16 mouse cellular contexts compared by ENCODE assay signal in genomic region chr10:123456800-123457199, GRCm38 (mm10).
A peak's percentile ranks its signal among the peaks of the same experiment; 100 is the strongest.
DNase-seq lines count a peak whose midpoint lies in the region; ATAC-seq and TF ChIP-seq lines count a peak whose summit lies in the region.
"Had no signal": no experiment of that assay in that cellular context is flagged by ENCODE, and none has a peak within 500 bp of the region (broad histone marks: within the 10 kb centered on the region; RNA-seq: fewer than 3 reads in every experiment).

No protein-coding gene starts in this region.

- WGBS in heart, postnatal 0 days, result 78% methylated on average over 1 of the region's 1 CpGs
- WGBS in heart, embryonic 10.5 days, result 76% methylated on average over 1 of the region's 1 CpGs
- WGBS in liver, postnatal 0 days (ENCODE audit: insufficient replicate concordance), result 73% methylated on average over 1 of the region's 1 CpGs
- WGBS in liver, embryonic 12.5 days (ENCODE audit: insufficient replicate concordance), result 63% methylated on average over 1 of the region's 1 CpGs
- WGBS in heart, embryonic 11.5 days (ENCODE audit: insufficient replicate concordance), result 73% methylated on average over 1 of the region's 1 CpGs

- no peaks in the 10 kb centered on the region for H3K36me3 ChIP-seq in heart, postnatal 0 days (replicated peaks; ENCODE audit: control insufficient read depth, insufficient read depth, low read length)
- H3K36me3 ChIP-seq in heart, embryonic 10.5 days, result no peaks in the 10 kb centered on the region
- H3K36me3 ChIP-seq in liver, postnatal 0 days (replicated peaks; ENCODE audit: insufficient read depth, low read length), result no peaks in the 10 kb centered on the region
- no peaks in the 10 kb centered on the region for H3K36me3 ChIP-seq in liver, embryonic 12.5 days
- H3K36me3 ChIP-seq in heart, embryonic 11.5 days (ENCODE audit: control insufficient read depth, insufficient read depth, low read length), result no peaks in the 10 kb centered on the region
- H3K36me3 ChIP-seq: heart, embryonic 12.5 days; hindbrain, embryonic 15.5 days; kidney, embryonic 15.5 days; neural tube, embryonic 15.5 days had no signal

- no peak overlapping the region for H3K4me2 ChIP-seq in heart, postnatal 0 days (ENCODE audit: low read depth, low read length)
- no peak overlapping the region for H3K4me2 ChIP-seq in liver, postnatal 0 days (ENCODE audit: low read depth, low read length)
- H3K4me2 ChIP-seq in liver, embryonic 12.5 days, result no peak overlapping the region
- H3K4me2 ChIP-seq in heart, embryonic 11.5 days, result no peak overlapping the region
- H3K4me2 ChIP-seq: heart, embryonic 12.5 days; hindbrain, embryonic 15.5 days; kidney, embryonic 15.5 days; neural tube, embryonic 15.5 days had no signal

- H3K9ac ChIP-seq in heart, postnatal 0 days (replicated peaks; ENCODE audit: low read depth, low read length), result no peak overlapping the region
- H3K9ac ChIP-seq in liver, postnatal 0 days (replicated peaks), result no peak overlapping the region
- no peak overlapping the region for H3K9ac ChIP-seq in liver, embryonic 12.5 days
- no peak overlapping the region for H3K9ac ChIP-seq in heart, embryonic 11.5 days (ENCODE audit: low read depth, low read length)
- H3K9ac ChIP-seq: heart, embryonic 12.5 days; hindbrain, embryonic 15.5 days; kidney, embryonic 15.5 days; neural tube, embryonic 15.5 days had no signal

- no peak for ATAC-seq in heart, postnatal 0 days (ENCODE audit: insufficient read depth, low read depth)
- ATAC-seq in liver, postnatal 0 days, result no peak
- ATAC-seq in liver, embryonic 12.5 days, result no peak
- ATAC-seq in heart, embryonic 11.5 days (replicated peaks; ENCODE audit: insufficient number of reproducible peaks, low FRiP score, low TSS enrichment), result no peak
- ATAC-seq: midbrain, embryonic 16.5 days had no signal

- no peak overlapping the region for H3K4me3 ChIP-seq in heart, postnatal 0 days (ENCODE audit: low read depth, low read length)
- H3K4me3 ChIP-seq in heart, embryonic 10.5 days, result no peak overlapping the region
- no peak overlapping the region for H3K4me3 ChIP-seq in liver, postnatal 0 days (ENCODE audit: low read depth, low read length)
- H3K4me3 ChIP-seq in liver, embryonic 12.5 days, result no peak overlapping the region
- no peak overlapping the region for H3K4me3 ChIP-seq in heart, embryonic 11.5 days (ENCODE audit: low read depth, low read length)
- H3K4me3 ChIP-seq: heart, embryonic 12.5 days; hindbrain, embryonic 15.5 days; kidney, embryonic 15.5 days; neural tube, embryonic 15.5 days had no signal

- DNase-seq in heart, postnatal 0 days (ENCODE audit: low spot score), result peak; percentile 39
- no peak for DNase-seq in heart, embryonic 10.5 days (ENCODE audit: low spot score)
- DNase-seq in liver, postnatal 0 days, result no peak
- DNase-seq in NIH3T3 (ENCODE audit: low read depth), result peak; percentile 7
- peak; percentile 18 for DNase-seq in retina, postnatal 1 day
- DNase-seq: adrenal gland, postnatal 14 days; cerebellum, adult 11-12 months; lung, postnatal 10 days; right cerebral cortex, postnatal 14 days had no signal

- H3K9me3 ChIP-seq in heart, postnatal 0 days (replicated peaks; ENCODE audit: control insufficient read depth, low read length), result no peaks in the 10 kb centered on the region
- H3K9me3 ChIP-seq in heart, embryonic 10.5 days, result no peaks in the 10 kb centered on the region
- no peaks in the 10 kb centered on the region for H3K9me3 ChIP-seq in liver, postnatal 0 days (ENCODE audit: low read length)
- H3K9me3 ChIP-seq in liver, embryonic 12.5 days (replicated peaks), result no peaks in the 10 kb centered on the region
- H3K9me3 ChIP-seq in heart, embryonic 11.5 days (replicated peaks; ENCODE audit: control insufficient read depth, low read length), result no peaks in the 10 kb centered on the region
- H3K9me3 ChIP-seq: heart, embryonic 12.5 days; hindbrain, embryonic 15.5 days; kidney, embryonic 15.5 days; neural tube, embryonic 15.5 days had no signal

- TF ChIP-seq CTCF in heart, postnatal 0 days (IDR thresholded peaks at IDR 0.05; ENCODE audit: low read depth), result peak; percentile 60
- peak; percentile 37 for TF ChIP-seq CTCF in liver, postnatal 0 days (IDR thresholded peaks at IDR 0.05; ENCODE audit: low read depth)

- no peaks in the 10 kb centered on the region for H3K4me1 ChIP-seq in heart, postnatal 0 days (ENCODE audit: control insufficient read depth, insufficient read depth)
- no peaks in the 10 kb centered on the region for H3K4me1 ChIP-seq in heart, embryonic 10.5 days
- H3K4me1 ChIP-seq in liver, postnatal 0 days (ENCODE audit: insufficient read depth), result no peaks in the 10 kb centered on the region
- no peaks in the 10 kb centered on the region for H3K4me1 ChIP-seq in liver, embryonic 12.5 days
- H3K4me1 ChIP-seq in heart, embryonic 11.5 days (ENCODE audit: control insufficient read depth, insufficient read depth, low read length), result no peaks in the 10 kb centered on the region
- H3K4me1 ChIP-seq: heart, embryonic 12.5 days; hindbrain, embryonic 15.5 days; kidney, embryonic 15.5 days; neural tube, embryonic 15.5 days had no signal

- no peak for TF ChIP-seq EP300 in heart, postnatal 0 days (IDR thresholded peaks at IDR 0.05; ENCODE audit: low read depth)
- TF ChIP-seq EP300 in liver, postnatal 0 days (IDR thresholded peaks at IDR 0.05; ENCODE audit: low read depth), result no peak

- H3K27ac ChIP-seq in heart, postnatal 0 days (ENCODE audit: low read depth), result no peak overlapping the region
- H3K27ac ChIP-seq in heart, embryonic 10.5 days, result no peak overlapping the region
- H3K27ac ChIP-seq in liver, postnatal 0 days (ENCODE audit: low read depth), result no peak overlapping the region
- no peak overlapping the region for H3K27ac ChIP-seq in liver, embryonic 12.5 days
- no peak overlapping the region for H3K27ac ChIP-seq in heart, embryonic 11.5 days (ENCODE audit: low read depth, low read length)
- H3K27ac ChIP-seq: hindbrain, embryonic 15.5 days; kidney, embryonic 15.5 days; neural tube, embryonic 15.5 days had no signal

- no peaks in the 10 kb centered on the region for H3K27me3 ChIP-seq in heart, postnatal 0 days (ENCODE audit: control insufficient read depth, insufficient read depth, low read length)
- no peaks in the 10 kb centered on the region for H3K27me3 ChIP-seq in heart, embryonic 10.5 days (ENCODE audit: insufficient read depth, poor library complexity, severe bottlenecking)
- H3K27me3 ChIP-seq in liver, postnatal 0 days (ENCODE audit: insufficient read depth, low read length), result no peaks in the 10 kb centered on the region
- no peaks in the 10 kb centered on the region for H3K27me3 ChIP-seq in liver, embryonic 12.5 days (replicated peaks)
- H3K27me3 ChIP-seq in heart, embryonic 11.5 days (ENCODE audit: control insufficient read depth, insufficient read depth, low read length), result no peaks in the 10 kb centered on the region
- H3K27me3 ChIP-seq: heart, embryonic 12.5 days; hindbrain, embryonic 15.5 days; kidney, embryonic 15.5 days; neural tube, embryonic 15.5 days had no signal

Comparison
In these comparisons a context has a peak if more than half of its experiments do, and no peak if none do; other contexts are left out.
1. DNase-seq: peak in heart, postnatal 0 days (single experiment), NIH3T3 (single experiment) and retina, postnatal 1 day (single experiment); none in heart, embryonic 10.5 days (single experiment) and liver, postnatal 0 days (single experiment).